Mouse (Mus musculus) CD8-positive naive resting alpha-beta T cell, adult 2 months (primary cell): ENCODE results near the gene Tbc1d22a.

Experiments used
- DNase-seq, 2 experiments: peaks; one replicate each; pipeline ENCODE4 v3.0.0; 2022; ENCODE audit warnings: low read depth in 2 of 2, low spot score in 2 of 2

Gene Tbc1d22a

GRCm38 (mm10) chr15:86496209-86496608, 281.9 kb downstream of the Tbc1d22a start:
- DNase-seq, result no peak

- no peak for DNase-seq
Measured at GRCm38 (mm10) chr15:86496646-86497045, 282.4 kb downstream of the Tbc1d22a start.

GRCm38 (mm10) chr15:86500536-86500935, 286.3 kb downstream of the Tbc1d22a start:
- DNase-seq, result no peak

GRCm38 (mm10) chr15:86503413-86503812, 289.2 kb downstream of the Tbc1d22a start:
- no peak for DNase-seq

DNA sequence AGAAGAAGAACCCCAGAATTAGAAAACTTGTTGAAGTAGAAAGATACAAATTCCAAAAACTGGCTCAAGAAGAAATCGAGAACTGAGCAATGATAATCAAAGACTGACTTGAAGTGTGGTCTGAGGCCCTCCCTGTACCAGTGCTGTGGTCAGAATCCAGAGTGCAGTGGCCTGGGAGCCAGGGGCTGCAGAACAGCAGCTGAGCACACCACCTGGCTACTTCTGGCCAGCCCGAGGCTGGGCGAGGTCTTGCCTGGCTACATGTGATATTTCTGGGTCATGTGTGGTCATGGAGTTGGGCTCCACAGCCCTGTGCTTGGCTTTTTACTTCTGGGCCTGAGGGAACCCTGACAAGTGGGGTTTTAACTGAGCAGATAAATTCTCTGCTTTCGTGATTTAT, 292.4 kb downstream of the Tbc1d22a start:
- no peak for DNase-seq

DNA sequence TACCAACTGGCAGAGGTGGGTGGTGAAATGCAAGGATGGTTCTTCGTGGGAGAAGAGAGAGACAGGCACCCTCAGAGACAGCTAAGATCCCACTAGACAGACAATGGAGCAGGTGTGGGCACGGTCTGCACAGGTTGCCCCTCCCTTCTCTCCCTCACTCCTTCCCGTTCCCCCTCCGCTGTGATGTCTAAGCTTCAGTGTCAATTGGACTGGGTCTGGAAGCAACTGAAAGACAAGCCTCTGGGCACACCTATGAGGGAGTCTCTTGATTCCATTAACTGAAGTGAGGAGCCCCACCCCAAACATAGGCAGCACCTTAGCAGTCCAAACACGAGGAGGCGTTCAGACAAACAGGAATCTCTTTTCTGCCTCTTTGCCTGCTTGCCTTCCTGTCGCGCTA, 293.3 kb downstream of the Tbc1d22a start:
- DNase-seq, result no peak

DNA sequence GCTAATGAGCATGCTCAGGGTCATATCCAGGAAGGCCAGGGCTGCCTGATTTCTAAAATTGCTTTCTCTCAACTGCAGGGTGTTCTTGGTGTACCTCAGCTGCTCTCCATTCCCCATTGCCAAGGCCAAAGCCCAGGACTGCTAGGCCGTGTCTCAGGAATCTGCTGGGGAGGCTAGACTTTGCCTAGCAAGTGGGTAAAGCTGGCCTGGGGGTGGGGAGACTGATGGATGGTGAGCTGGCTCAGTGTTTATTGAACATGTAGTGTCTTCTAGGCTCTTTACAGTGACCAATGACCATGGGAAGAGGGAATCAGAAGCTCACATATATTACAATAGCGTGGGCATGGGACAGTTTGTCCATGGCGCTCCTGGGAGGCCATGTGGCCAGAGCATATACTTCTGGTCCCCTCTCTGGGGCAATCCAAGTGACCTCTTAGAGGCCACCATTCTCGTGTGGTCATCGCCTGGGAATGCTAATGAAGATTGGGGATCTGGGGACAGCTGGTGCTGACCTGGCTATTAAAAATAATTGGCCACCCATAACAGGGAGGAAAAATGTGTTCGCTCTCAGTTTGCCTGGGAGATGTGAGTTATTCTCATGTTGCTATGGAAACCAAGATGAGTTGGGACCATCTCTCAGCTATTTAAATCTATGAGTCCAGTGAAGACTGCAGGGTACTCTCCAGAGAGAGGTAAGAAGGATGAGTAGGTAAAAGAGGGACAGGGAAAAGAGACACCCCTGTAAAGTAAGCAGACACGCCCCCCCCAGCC, 294.3 kb downstream of the Tbc1d22a start:
- no peak for DNase-seq

- DNase-seq, result no peak
Measured at GRCm38 (mm10) chr15:86509601-86510000, 295.3 kb downstream of the Tbc1d22a start.

DNA sequence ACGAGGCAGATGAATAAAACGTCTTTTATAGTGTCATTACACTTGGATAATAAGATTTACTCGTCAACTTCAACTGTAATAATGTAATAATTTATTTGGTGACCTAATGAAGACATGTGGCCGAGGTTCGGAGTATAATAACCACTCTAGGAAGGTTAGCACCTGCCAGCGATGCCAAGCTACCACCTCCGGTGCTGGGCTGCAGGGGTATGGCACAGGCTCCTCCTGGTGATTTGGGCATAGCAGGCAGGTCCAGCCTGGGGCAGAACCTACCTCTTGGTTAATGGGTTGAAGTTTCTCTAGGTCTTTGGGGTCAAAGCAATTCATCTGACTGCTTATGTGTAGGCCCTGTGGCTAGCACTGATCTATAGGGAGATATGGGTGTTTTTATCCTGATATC, 296.9 kb downstream of the Tbc1d22a start:
- DNase-seq, result no peak

DNA sequence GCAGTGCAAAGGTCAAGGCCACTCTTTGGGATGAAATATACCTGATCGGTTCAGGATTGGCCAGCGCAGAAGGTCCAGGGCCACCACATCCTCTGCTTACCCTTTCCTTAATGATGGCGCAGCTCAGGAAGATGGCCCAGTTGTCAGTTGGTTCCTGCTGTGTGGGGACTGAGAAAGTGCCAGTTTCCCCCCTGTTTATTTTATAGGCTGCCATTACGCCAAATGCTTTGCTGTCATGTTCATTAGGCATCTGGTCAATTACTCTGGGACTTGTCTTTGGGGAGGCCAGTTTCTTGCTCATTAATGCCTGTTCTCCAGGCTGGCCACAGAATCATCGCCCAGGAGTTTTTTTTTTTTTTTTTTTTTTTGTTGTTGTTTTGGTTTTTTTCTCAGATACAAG, 299.1 kb downstream of the Tbc1d22a start:
- DNase-seq, result no peak

DNA sequence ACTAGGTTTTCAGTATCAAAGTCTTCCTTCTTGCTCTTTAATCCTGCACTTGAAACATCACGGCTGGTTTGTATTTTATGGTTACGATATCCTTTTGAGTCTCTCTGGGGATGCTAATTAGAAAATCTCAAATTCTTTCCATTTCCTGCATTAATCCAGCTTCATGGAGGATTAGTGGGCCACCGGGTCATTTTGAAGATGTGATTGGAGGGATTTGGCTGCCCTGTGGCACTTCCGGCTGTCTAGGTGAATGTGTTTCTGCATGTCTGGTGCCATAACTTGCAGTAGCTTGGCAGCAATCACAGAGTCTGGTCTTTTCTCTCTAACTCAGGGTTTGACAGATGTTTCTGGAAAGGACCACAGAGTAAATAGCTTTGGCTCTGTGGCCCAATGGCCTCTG, 305.9 kb downstream of the Tbc1d22a start:
- no peak for DNase-seq

DNA sequence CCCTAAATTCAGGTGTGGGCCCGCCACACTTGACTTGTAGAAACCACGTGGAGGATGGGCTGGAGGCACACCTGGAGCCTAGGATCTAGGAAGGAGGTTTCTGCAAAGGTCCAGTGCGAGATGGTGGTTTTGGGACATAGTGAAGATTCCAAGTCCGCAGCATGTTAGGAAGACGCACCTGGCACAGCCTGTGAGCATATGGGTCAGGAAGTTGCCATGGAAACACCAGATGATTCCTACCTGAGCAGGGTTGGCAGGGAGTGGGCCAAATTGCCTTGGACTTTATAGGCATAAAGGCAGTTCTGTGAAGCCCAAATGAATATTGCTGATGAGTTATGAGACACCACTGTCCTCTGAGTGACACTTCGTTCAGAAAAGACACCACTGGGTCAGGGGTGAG, 321.1 kb downstream of the Tbc1d22a start:
- no peak for DNase-seq

DNA sequence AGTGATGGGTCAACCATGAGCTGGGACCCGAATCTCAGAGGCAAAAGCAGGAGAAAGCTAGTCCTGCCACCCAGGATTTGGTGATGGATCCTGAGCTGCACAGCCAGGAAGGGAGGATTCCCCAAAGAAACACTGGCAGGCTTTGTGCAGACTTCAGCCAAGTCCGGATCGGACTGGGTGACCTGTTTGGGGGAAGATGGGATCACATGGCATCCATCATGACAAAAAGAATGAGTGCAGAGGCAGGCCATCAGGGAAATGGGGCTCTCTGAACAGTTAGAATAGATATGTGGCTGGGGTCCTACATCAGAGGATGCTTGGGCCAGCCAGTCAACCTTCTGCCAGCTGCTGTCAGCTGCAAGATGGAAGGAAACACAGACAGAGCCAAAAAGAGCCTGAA, 328.1 kb downstream of the Tbc1d22a start:
- DNase-seq, result no peak

GRCm38 (mm10) chr15:86544122-86544795, 330.0 kb downstream of the Tbc1d22a start:
- DNase-seq, result no peak
